Mouse (Mus musculus) neural tube, embryonic 10.5 days (tissue): Measurements from ENCODE around the gene Myo6.

Experiments
- DNase-seq: peaks from one replicate; pipeline ENCODE4 v3.0.0-alpha.2; 2017; ENCODE audit warnings: low spot score; ENCODE audit errors: extremely low spot score

Myo6 gene

DNA sequence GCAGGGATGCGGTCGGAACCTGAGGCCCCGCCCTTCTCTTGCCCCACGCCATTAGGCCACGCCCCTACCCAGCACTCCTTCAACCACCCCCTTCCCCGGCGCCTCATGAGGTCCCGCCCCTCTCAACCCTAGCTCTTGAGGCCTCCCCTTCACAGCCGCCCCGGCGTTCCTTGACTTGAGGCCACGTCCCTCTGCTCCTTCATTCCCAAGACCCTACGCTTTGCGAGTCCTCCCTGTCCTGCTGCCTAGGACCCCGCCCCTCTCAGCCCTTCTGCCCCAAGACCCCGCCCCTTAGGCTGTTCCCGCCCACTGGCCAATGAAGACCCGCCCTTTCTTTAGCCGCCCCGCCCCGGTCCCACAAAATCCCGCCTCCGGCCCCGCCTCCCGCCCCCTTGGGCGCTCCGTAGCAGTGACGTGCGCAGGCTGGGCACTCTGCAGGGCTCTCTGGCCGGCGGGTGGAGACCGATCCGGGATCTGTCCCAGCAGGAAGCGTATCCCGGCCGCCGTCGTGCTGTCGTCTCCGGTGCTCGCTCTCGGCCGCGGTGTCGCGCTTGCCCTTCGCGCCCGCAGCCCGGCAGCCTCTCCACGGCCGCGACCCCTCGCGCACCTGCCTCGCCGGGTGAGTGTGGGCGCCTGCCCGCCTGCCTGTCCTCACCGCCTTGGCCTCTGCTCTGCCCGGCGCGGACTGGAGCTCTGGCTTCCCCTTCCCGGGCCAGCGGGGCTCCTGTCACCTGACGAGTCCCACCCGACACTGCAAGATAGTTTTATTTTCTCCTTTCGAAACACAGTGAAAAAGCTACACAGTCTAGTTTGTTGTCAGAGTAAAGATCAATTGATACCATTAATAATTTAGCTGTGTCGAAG, at the start of gene Myo6:
TSS of gene Myo6 (plus strand) at position 421 of the 864 bp plus-strand sequence.
- DNase-seq = peak; percentile 98

GRCm38 (mm10) chr9:80145992-80146587, 18.7 kb upstream of the Myo6 start:
- DNase-seq = no peak

GRCm38 (mm10) chr9:80149594-80149993, 15.2 kb upstream of the Myo6 start:
- no peak for DNase-seq

DNA sequence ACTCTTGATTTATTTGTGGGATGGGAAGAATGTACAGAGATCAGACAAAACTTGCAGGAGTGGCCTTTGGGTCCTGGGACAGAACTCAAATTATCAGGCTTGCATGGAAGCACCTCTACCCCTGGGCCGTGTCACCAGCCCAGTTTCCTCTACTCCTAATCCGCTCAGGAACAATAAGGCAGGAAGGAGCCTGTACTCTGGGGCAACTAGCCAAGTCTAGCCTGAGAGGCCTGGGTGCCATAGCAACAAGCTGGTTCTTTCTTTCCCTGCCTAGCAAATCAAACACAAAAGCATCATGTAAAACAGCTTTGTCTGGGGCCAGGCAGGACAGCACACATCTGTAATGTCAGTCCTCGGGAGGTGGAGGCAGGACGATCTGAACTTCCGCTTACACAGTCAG, 9.6 kb upstream of the Myo6 start:
- DNase-seq = no peak

GRCm38 (mm10) chr9:80156780-80157179, 8.1 kb upstream of the Myo6 start:
- DNase-seq = no peak

DNA sequence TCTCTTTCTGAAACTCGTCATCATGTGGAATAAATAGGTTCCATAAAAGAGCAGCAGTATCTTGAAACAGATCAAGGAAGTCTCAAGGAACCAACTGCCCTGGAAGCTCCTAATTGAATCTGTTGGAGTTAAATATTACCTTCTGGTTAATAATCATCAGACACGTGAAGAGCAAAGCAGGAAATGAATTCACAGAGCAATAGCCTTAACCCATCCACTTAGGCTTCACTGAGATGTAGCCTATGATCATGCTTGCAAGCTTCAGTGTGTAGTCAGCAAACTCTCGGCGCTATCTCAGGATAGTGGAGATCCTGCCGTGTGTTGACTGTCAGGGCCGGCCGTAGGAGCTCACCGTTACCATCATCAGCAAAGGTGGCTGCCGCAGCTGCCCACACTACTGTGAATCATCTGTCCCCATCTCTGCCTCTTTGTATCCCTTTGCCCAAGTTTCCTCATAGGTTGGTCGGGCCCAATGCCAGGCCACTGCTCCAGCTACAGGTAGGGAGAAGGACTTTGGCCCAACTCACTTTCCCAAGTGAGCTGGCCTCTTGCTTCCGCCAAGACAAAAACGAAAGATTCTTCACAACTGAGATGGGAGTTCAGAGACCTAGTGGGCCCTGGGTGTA, 6.9 kb upstream of the Myo6 start:
- no peak for DNase-seq

DNA sequence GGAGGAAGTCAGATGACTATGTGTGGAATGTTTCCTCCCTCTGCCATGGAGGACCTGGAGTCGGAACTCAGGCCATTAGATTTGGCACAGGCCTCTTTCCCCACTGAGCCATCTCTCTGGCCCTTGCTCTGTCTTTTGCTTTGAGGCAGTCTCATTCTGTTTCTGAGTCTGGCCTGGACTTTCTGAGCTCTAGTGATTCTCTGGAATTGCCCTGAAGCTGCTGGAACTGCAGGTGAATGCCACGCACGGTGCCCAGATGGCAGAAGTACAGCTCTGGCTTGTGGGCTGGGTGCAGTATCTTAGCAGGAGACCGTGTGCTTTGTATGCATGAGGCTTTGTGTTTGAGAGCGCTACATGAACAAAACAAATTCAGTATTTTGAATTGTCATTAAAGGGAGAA, 5.9 kb upstream of the Myo6 start:
- no peak for DNase-seq

DNA sequence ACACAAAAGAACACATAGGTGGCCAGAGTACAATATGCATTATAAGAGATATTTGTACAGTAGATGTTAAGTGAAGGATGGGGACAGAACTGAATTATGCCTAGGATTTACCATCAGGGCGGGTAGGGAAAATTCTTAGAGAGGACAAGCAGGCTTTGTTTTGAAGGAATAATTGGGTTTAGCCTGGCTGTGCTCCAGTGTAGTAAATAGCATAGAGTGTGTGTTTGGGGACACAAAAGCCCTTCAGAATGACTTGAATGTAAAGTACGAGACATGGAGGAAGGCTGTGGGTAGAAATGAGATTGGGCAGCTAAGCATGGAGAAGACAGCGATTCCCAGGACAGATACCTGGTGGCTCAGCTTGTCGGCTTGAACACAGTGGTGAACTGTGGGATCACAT, 3.4 kb upstream of the Myo6 start:
- DNase-seq = no peak

DNA sequence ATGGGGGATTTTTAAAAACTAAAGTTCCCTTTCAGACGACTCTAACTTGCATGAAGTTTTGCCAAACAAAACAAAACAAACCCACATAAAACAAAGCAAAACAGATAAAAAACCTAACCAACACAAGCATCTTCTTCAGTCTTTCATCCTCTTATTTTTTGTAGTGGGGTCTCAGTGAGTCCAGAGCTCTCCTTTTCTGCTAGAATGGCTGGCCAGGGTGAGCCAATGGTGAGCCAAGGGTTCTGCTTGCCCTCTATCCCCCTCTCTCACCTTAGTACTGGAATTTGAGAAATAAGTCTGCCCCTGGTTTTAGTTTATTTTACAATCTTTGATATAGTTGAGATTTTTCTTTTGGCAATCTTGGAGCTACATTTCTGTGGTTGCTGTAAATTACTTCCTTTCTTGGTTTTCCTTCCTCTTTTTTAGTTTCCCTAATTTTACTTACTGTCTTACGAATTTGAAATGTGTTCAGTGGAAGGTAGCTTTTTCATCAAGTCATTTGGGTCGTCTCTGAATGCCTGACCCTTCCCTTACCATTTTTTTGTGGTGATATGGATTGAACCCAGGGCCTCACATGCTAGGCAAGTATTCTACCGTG, 1.6 kb upstream of the Myo6 start:
- DNase-seq = no peak

- no peak for DNase-seq
These were observed 640 bp upstream of the Myo6 start for GRCm38 (mm10) chr9:80164191-80164590.

GRCm38 (mm10) chr9:80165690-80166089, 859 bp downstream of the Myo6 start:
- no peak for DNase-seq

DNA sequence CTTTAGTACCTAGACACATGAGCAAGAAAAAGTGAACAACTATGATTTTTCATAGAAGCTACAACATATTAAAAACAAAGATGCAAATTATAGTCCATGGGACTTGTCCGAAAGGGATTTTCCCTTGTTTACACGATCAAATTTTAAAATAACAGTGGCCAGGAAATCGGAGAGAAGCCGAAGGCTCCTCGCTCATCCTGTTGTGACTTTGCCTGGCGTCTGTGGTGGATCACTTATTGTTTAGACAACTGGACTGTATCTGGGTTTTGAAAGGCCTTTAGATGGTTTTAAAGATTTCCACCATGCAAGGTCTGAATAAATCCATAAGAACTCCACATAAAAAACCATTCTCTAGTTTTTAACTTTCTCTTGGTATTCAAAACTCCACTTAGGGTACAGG, 1.6 kb downstream of the Myo6 start:
- no peak for DNase-seq

DNA sequence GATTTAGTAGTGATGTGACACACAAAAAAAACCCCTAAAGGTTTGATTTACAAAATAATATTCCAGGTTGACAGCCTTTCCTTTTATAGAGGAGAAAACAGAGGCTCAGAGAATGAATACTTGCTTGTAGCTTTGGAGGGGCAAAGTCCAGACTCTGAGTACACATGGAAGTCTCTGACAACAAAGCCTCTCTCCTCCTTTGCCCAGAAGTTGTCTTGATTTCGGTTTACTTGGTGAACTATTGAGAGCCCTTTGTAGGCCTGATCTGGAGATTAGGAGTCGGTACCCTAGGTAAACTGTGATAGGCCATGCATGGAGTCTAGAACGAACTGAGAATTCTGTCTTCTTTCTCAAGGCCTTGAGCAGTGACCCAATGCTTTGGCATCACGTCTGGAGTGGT, 2.3 kb downstream of the Myo6 start:
- DNase-seq = no peak

DNA sequence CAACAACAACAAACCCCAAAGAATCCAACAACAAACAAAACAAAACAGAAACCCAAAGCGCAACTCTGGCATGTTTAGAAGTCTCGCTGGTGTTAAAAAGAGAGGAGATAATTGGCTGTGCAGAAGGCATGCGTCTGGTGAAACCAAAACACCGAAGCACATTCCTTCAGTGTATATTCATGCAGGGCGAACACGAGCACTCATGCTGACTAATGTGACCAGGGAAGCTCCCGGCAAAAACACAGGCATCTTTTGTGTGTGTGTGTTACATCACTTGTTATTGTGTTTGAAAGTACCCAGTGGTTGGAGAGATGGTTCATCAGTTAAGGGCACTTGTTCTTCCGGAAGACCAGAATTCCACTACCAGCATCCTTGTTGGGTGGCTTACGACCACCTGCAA, 4.7 kb downstream of the Myo6 start:
- no peak for DNase-seq

GRCm38 (mm10) chr9:80171241-80171640, 6.4 kb downstream of the Myo6 start:
- DNase-seq = no peak

DNA sequence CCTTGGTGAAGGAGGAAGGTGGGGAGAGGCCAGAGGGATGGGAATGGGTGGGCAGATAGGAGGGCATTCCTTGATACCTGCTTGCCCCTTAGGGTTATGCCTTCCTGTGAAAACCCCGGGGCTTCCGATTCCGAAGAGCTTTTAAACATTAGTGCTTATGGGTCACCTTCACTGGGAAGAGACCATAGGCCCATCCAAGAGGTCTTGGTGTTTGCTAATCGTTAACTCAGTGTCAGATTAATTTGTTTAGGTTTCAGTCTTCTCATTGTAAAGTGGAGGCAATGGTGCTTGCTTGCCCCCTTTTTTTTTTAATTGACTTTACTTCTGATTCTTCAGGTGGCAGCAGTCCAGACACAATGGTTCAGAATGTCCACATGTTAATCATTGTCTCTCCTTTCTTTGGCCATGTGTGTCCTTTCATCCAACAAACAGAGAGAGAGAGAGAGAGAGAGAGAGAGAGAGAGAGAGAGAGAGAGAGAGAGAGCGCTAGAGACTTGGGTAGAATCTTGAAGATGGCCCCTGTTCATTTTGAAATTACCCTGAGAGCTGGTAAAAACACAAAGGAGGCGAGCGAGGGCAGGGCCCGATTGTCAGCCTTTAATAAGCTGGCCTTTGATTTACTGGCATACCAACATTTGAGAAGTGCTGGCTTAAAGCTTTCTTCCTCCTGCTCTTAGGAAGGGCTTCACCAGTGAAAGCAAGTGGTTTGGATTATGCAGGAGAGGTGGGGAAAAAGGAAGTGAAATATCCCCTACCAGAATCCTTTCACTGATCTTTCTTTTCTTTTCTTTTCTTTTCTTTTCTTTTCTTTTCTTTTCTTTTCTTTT, 7.8 kb downstream of the Myo6 start:
- DNase-seq = no peak

- DNase-seq = peak; percentile 19
These were observed 8.8 kb downstream of the Myo6 start for GRCm38 (mm10) chr9:80173629-80174028.

- DNase-seq = no peak
These were observed 12.1 kb downstream of the Myo6 start for GRCm38 (mm10) chr9:80176696-80177478.

- no peak for DNase-seq
These were observed 13.8 kb downstream of the Myo6 start for GRCm38 (mm10) chr9:80178670-80179069.

DNA sequence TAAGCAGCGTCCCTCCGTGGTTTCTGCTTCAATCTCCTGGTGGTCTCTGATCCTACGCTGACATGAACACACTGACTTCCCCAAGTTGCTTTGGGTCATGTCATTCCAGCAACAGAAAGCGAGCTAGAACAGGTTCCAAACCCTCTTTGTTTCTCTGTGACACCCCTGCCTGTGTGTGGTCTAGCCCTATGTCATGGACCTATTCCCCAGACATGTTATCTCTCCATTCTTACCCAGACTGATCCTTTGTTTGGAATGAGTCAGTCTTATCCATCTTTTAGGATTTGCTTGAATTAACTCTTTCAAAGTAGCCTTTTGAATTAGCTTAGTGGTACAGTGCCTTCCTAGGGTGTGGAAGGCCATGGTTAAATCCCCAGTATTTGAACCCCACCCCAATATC, 14.9 kb downstream of the Myo6 start:
- DNase-seq = no peak
